Comparison of ENCODE assay signal across 12 mouse cellular contexts in genomic region chr10:121386347-121386746, GRCm38 (mm10). TPM values are rescaled to one million over a fixed set of nuclear protein-coding genes. Genes with fewer than 3 reads are reported as not detected.
DNase-seq lines count a peak whose midpoint lies in the region; ATAC-seq and TF ChIP-seq lines count a peak whose summit lies in the region.
"Had no signal": no experiment of that assay in that cellular context is flagged by ENCODE, and none has a peak within 500 bp of the region (broad histone marks: within the 10 kb centered on the region; RNA-seq: fewer than 3 reads in every experiment).

No protein-coding gene starts in this region.

- no peak for TF ChIP-seq POLR2A in cerebellum, adult 2 months (IDR thresholded peaks at IDR 0.05; ENCODE audit: borderline replicate concordance, insufficient read depth, low read length)

- H3K4me3 ChIP-seq in forebrain, postnatal 0 days (ENCODE audit: low read depth, low read length) = no peak overlapping the region
- no peak overlapping the region for H3K4me3 ChIP-seq in forebrain, embryonic 11.5 days (ENCODE audit: low read depth, low read length)
- H3K4me3 ChIP-seq in lung, embryonic 16.5 days (ENCODE audit: low read length) = no peak overlapping the region
- H3K4me3 ChIP-seq in hindbrain, embryonic 11.5 days (ENCODE audit: low read depth, low read length) = no peak overlapping the region
- no peak overlapping the region for H3K4me3 ChIP-seq in cerebellum, adult 2 months (replicated peaks; ENCODE audit: insufficient read depth, low read depth, low read length)
- H3K4me3 ChIP-seq: stomach, embryonic 15.5 days had no signal

- H3K9ac ChIP-seq in forebrain, postnatal 0 days = no peak overlapping the region
- H3K9ac ChIP-seq in forebrain, embryonic 11.5 days (ENCODE audit: low read length) = no peak overlapping the region
- H3K9ac ChIP-seq in lung, embryonic 16.5 days (ENCODE audit: low read length) = no peak overlapping the region
- H3K9ac ChIP-seq in hindbrain, embryonic 11.5 days (ENCODE audit: low read depth, low read length) = no peak overlapping the region
- H3K9ac ChIP-seq: stomach, embryonic 15.5 days had no signal

- no peak for TF ChIP-seq CTCF in forebrain, postnatal 0 days (IDR thresholded peaks at IDR 0.05; ENCODE audit: low read depth)
- no peak for TF ChIP-seq CTCF in cerebellum, adult 2 months (IDR thresholded peaks at IDR 0.05; ENCODE audit: borderline replicate concordance, insufficient read depth, low read depth, low read length)

- no peaks in the 10 kb centered on the region for H3K27me3 ChIP-seq in forebrain, postnatal 0 days (ENCODE audit: insufficient read depth, low read length)
- H3K27me3 ChIP-seq in forebrain, embryonic 11.5 days (ENCODE audit: control insufficient read depth, insufficient read depth, low read length) = no peaks in the 10 kb centered on the region
- no peaks in the 10 kb centered on the region for H3K27me3 ChIP-seq in lung, embryonic 16.5 days (ENCODE audit: control insufficient read depth, insufficient read depth, low read depth, low read length)
- H3K27me3 ChIP-seq in hindbrain, embryonic 11.5 days (ENCODE audit: control insufficient read depth, insufficient read depth, low read length) = no peaks in the 10 kb centered on the region
- H3K27me3 ChIP-seq in cerebellum, adult 2 months (ENCODE audit: control insufficient read depth, insufficient read depth, low read length) = no peaks in the 10 kb centered on the region
- H3K27me3 ChIP-seq: stomach, embryonic 15.5 days had no signal

- H3K9me3 ChIP-seq in forebrain, postnatal 0 days (ENCODE audit: low read length) = no peaks in the 10 kb centered on the region
- H3K9me3 ChIP-seq in forebrain, embryonic 11.5 days (ENCODE audit: control insufficient read depth, low read length) = no peaks in the 10 kb centered on the region
- H3K9me3 ChIP-seq in lung, embryonic 16.5 days (ENCODE audit: control insufficient read depth, low read length) = no peaks in the 10 kb centered on the region
- no peaks in the 10 kb centered on the region for H3K9me3 ChIP-seq in hindbrain, embryonic 11.5 days (ENCODE audit: control insufficient read depth, low read length)
- H3K9me3 ChIP-seq: stomach, embryonic 15.5 days had no signal

- no peaks in the 10 kb centered on the region for H3K4me1 ChIP-seq in forebrain, postnatal 0 days (ENCODE audit: insufficient read depth)
- H3K4me1 ChIP-seq in forebrain, embryonic 11.5 days (replicated peaks; ENCODE audit: control insufficient read depth, insufficient read depth, low read length) = no peaks in the 10 kb centered on the region
- peaks cover 8% of the 10 kb centered on the region for H3K4me1 ChIP-seq in lung, embryonic 16.5 days (replicated peaks; ENCODE audit: control insufficient read depth, insufficient read depth, low read length)
- no peaks in the 10 kb centered on the region for H3K4me1 ChIP-seq in hindbrain, embryonic 11.5 days (replicated peaks; ENCODE audit: control insufficient read depth, insufficient read depth, low read length)
- H3K4me1 ChIP-seq in cerebellum, adult 2 months (ENCODE audit: control insufficient read depth, insufficient read depth, low read length) = peaks cover 10% of the 10 kb centered on the region
- H3K4me1 ChIP-seq: stomach, embryonic 15.5 days had no signal

- no peak for DNase-seq in forebrain, postnatal 0 days
- no peak for DNase-seq in forebrain, embryonic 11.5 days (ENCODE audit: low spot score)
- DNase-seq in lung, postnatal 25 days (ENCODE audit: low spot score) = no peak
- peak; percentile 29 for DNase-seq in hindbrain, embryonic 11.5 days (ENCODE audit: low spot score)
- peak; percentile 56 for DNase-seq in retina, postnatal 1 day
- no peak for DNase-seq in cerebellum, adult 2 months
- DNase-seq in adrenal gland, adult 8-10 months = no peak
- DNase-seq: cerebellum, postnatal 36 days; kidney, postnatal 4 days; liver had no signal

- no peak overlapping the region for H3K4me2 ChIP-seq in forebrain, postnatal 0 days (ENCODE audit: low read depth)
- H3K4me2 ChIP-seq in forebrain, embryonic 11.5 days (ENCODE audit: low read depth, low read length, severe bottlenecking) = no peak overlapping the region
- no peak overlapping the region for H3K4me2 ChIP-seq in lung, embryonic 16.5 days (ENCODE audit: low read depth, low read length)
- no peak overlapping the region for H3K4me2 ChIP-seq in hindbrain, embryonic 11.5 days (replicated peaks; ENCODE audit: low read depth, low read length)
- H3K4me2 ChIP-seq: stomach, embryonic 15.5 days had no signal

- ATAC-seq in forebrain, postnatal 0 days = peak; percentile 20; the same call in 1 of the 2 replicates
- ATAC-seq in forebrain, embryonic 11.5 days (replicated peaks; ENCODE audit: low FRiP score) = no peak
- ATAC-seq in lung, embryonic 16.5 days (ENCODE audit: low read depth) = peak; percentile 40
- ATAC-seq in hindbrain, embryonic 11.5 days (ENCODE audit: low FRiP score) = peak; percentile 59; the same call in 1 of the 2 replicates

- WGBS in forebrain, postnatal 0 days = 72% methylated on average over 9 of the region's 9 CpGs
- 84% methylated on average over 9 of the region's 9 CpGs for WGBS in forebrain, embryonic 11.5 days
- WGBS in lung, embryonic 16.5 days = 15% methylated on average over 9 of the region's 9 CpGs
- 56% methylated on average over 9 of the region's 9 CpGs for WGBS in hindbrain, embryonic 11.5 days
- WGBS in cerebellum, adult 2 months = 38% methylated on average over 9 of the region's 9 CpGs

- peaks cover 82% of the 10 kb centered on the region for H3K36me3 ChIP-seq in forebrain, postnatal 0 days (ENCODE audit: insufficient read depth)
- H3K36me3 ChIP-seq in forebrain, embryonic 11.5 days (ENCODE audit: control insufficient read depth, insufficient read depth, low read length) = peaks cover 3% of the 10 kb centered on the region; the same call in 1 of the 2 replicates
- peaks cover 26% of the 10 kb centered on the region for H3K36me3 ChIP-seq in lung, embryonic 16.5 days (ENCODE audit: control insufficient read depth, insufficient read depth, low read length)
- H3K36me3 ChIP-seq in hindbrain, embryonic 11.5 days (ENCODE audit: control insufficient read depth, insufficient read depth, low read length) = peaks cover 9% of the 10 kb centered on the region; the same call in 1 of the 2 replicates

- no peak overlapping the region for H3K27ac ChIP-seq in forebrain, postnatal 0 days (ENCODE audit: low read depth, low read length)
- no peak overlapping the region for H3K27ac ChIP-seq in forebrain, embryonic 11.5 days (ENCODE audit: low read depth, low read length)
- peak overlapping the region; percentile 16; the same call in 1 of the 2 replicates for H3K27ac ChIP-seq in lung, embryonic 16.5 days (ENCODE audit: low read length)
- H3K27ac ChIP-seq in hindbrain, embryonic 11.5 days (ENCODE audit: low read depth, low read length) = no peak overlapping the region
- H3K27ac ChIP-seq in cerebellum, adult 2 months (ENCODE audit: insufficient read depth, low read length) = no peak overlapping the region
- H3K27ac ChIP-seq: stomach, embryonic 15.5 days had no signal

RNA-seq across cellular contexts. Expression of gene Gns, which starts 21.5 kb away (rescaled TPM):
- total RNA-seq in forebrain, postnatal 0 days (2014; rRNA removed) = 44.7 and 67.8 TPM in 2 replicates
- 31.4 and 40.4 TPM in 2 replicates for polyA plus RNA-seq in forebrain, postnatal 0 days (2015; fragmentation: Nextera tagmentation; extraction: Ambion mirVana)
- polyA plus RNA-seq in forebrain, embryonic 11.5 days (2014; fragmentation: Nextera tagmentation; extraction: Ambion mirVana) = 43.1 and 45.6 TPM in 2 replicates
- polyA plus RNA-seq in lung, embryonic 16.5 days (2015; fragmentation: Nextera tagmentation; extraction: Ambion mirVana) = 38.2 and 38.8 TPM in 2 replicates
- 38.8 and 41.2 TPM in 2 replicates for polyA plus RNA-seq in hindbrain, embryonic 11.5 days (2014; fragmentation: Nextera tagmentation; extraction: Ambion mirVana)
- 48.6 and 49.2 TPM in 2 replicates for polyA plus RNA-seq in cerebellum, adult 2 months (2012; rRNA removed)
- total RNA-seq in adrenal gland, adult 8-10 months (2022) = 100 to 1,000 TPM; 181 to 274 (median 211) TPM

RNA-seq across cellular contexts. Expression of gene Tbc1d30, which starts 35.3 kb away (rescaled TPM):
- total RNA-seq in forebrain, postnatal 0 days (2014; rRNA removed) = 34.7 and 36.0 TPM in 2 replicates
- polyA plus RNA-seq in forebrain, postnatal 0 days (2015; fragmentation: Nextera tagmentation; extraction: Ambion mirVana) = 5.6 and 7.5 TPM in 2 replicates
- polyA plus RNA-seq in forebrain, embryonic 11.5 days (2014; fragmentation: Nextera tagmentation; extraction: Ambion mirVana) = 3.0 and 3.3 TPM in 2 replicates
- 2.8 and 3.0 TPM in 2 replicates for polyA plus RNA-seq in lung, embryonic 16.5 days (2015; fragmentation: Nextera tagmentation; extraction: Ambion mirVana)
- polyA plus RNA-seq in hindbrain, embryonic 11.5 days (2014; fragmentation: Nextera tagmentation; extraction: Ambion mirVana) = 4.7 and 6.1 TPM in 2 replicates
- polyA plus RNA-seq in cerebellum, adult 2 months (2012; rRNA removed) = 25.8 and 26.0 TPM in 2 replicates
- total RNA-seq in adrenal gland, adult 8-10 months (2022) = 10 to 100 TPM in 1 of 4 experiments, 1 to 10 TPM in 3; 3.2 to 11.0 (median 7.9) TPM

Comparison
In these comparisons a context has a peak if more than half of its experiments do, and no peak if none do; other contexts are left out.
1. DNase-seq: peak in hindbrain, embryonic 11.5 days (single experiment) and retina, postnatal 1 day (single experiment); none in forebrain, postnatal 0 days (single experiment), forebrain, embryonic 11.5 days (single experiment), lung, postnatal 25 days (single experiment), cerebellum, adult 2 months (0 of 2) and adrenal gland, adult 8-10 months (single experiment).